Mouse (Mus musculus) layer of hippocampus, adult 9-11 months (tissue): ENCODE measurements at regions not wholly inside any gene's neighbourhood (a gene's known extent, or its start where the extent isn't known, plus 50 kb on each side); places are given as distances from the start of the nearest gene placed in this dataset.
"Not testable (repeated sequence)": the region's sequence is repeated elsewhere in the genome, so short reads cannot be mapped to it uniquely, and the experiment has no call there.

Experiments
- DNase-seq: peaks from one replicate; pipeline ENCODE4 v3.0.0; 2022

DNA sequence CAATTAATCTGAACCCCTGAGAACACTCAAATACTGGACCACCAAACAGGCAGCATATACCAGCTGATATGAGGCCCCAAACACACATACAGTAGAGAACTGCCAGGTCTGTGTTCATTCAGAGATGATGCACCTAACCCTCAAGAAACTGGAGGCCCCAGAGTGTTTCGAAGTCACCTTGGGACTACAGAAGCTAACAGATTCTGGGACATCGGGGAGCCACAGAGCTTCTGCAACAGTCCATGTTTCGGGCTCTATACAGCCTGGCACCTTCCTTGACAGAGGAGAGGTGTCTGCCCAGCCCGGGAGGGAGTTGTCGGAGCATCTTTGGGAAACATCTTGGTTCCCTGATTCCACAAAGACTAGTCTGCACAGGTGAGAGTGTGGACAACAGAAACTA is 1259.3 kb upstream of the Ptprd start:
- DNase-seq: not testable (repeated sequence)

DNA sequence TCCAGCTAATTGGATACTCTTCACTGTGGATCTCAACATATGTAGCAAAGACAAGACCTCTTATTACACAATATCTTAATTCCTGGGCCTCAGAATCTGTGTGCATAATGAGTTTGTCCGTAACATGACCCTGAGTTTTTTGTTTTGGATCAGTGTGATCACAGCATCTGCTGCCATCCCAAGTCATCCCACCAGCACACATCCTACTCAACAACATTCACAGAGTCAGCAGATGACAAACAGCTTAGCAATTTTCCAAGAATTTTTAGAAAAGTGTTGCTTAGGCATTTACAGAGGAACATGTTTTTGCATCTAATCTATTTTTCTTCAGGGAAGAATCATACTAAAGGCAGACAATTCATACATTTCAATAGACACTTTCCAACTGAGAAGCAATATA is 1251.8 kb upstream of the Ptprd start:
- peak; percentile 18 for DNase-seq
